Mouse (Mus musculus): ENCODE measurements around the gene Rasgef1b. TPM values are rescaled to one million over a fixed set of nuclear protein-coding genes. Genes with fewer than 3 reads are reported as not detected.
A peak's percentile ranks its signal among the peaks of the same experiment; 100 is the strongest.

Gene Rasgef1b
- polyA plus RNA-seq, 1 experiment from 2014 or later, result 12.0 TPM

- Histone ChIP-seq H3K9ac (no peak overlapping the region), H3K27me3 (replicated peaks) (no peaks in the 10 kb centered on the region), H3K36me3 (no peaks in the 10 kb centered on the region), H3K4me3 (replicated peaks) (no peak overlapping the region), H3K9me3 (no peaks in the 10 kb centered on the region), H3K4me2 (no peak overlapping the region), H3K4me1 (no peaks in the 10 kb centered on the region), H3K27ac (no peak overlapping the region)
- WGBS, result 44% methylated on average over 7 of the region's 7 CpGs
- ATAC-seq (ENCODE audit: insufficient read depth, low FRiP score, low read depth), result no peak; the same call in 1 of the 2 replicates
Observed at GRCm38 (mm10) chr5:99399855-99400626, 328.8 kb downstream of the Rasgef1b start.

GRCm38 (mm10) chr5:99398472-99399070, 330.3 kb downstream of the Rasgef1b start:
- peak; percentile 47; the same call in 1 of the 2 replicates for ATAC-seq (ENCODE audit: insufficient read depth, low FRiP score, low read depth)

GRCm38 (mm10) chr5:99394578-99394977, 334.3 kb downstream of the Rasgef1b start:
- no peak overlapping the region for H3K9ac ChIP-seq
- no peak for ATAC-seq (ENCODE audit: insufficient read depth, low FRiP score, low read depth)
- no peak overlapping the region for H3K4me2 ChIP-seq
- H3K27ac ChIP-seq, result no peak overlapping the region
- H3K27me3 ChIP-seq (replicated peaks), result no peaks in the 10 kb centered on the region
- H3K4me1 ChIP-seq, result no peaks in the 10 kb centered on the region
- no peaks in the 10 kb centered on the region for H3K36me3 ChIP-seq
- WGBS, result 91% methylated on average over 5 of the region's 5 CpGs
- no peaks in the 10 kb centered on the region for H3K9me3 ChIP-seq
- no peak overlapping the region for H3K4me3 ChIP-seq (replicated peaks)

More at GRCm38 (mm10) chr5:99398472-99399070, 330.3 kb downstream of the Rasgef1b start:
- Histone ChIP-seq H3K4me3 (replicated peaks) (no peak overlapping the region), H3K4me2 (no peak overlapping the region), H3K36me3 (no peaks in the 10 kb centered on the region), H3K4me1 (no peaks in the 10 kb centered on the region), H3K9me3 (no peaks in the 10 kb centered on the region), H3K27me3 (replicated peaks) (no peaks in the 10 kb centered on the region), H3K27ac (no peak overlapping the region), H3K9ac (no peak overlapping the region)
- WGBS, result 77% methylated on average over 5 of the region's 5 CpGs

- Histone ChIP-seq H3K27me3 (replicated peaks) (no peaks in the 10 kb centered on the region), H3K36me3 (no peaks in the 10 kb centered on the region), H3K9ac (no peak overlapping the region), H3K4me3 (replicated peaks) (no peak overlapping the region), H3K4me1 (peaks cover 5% of the 10 kb centered on the region; the same call in 1 of the 2 replicates), H3K27ac (no peak overlapping the region), H3K4me2 (no peak overlapping the region), H3K9me3 (no peaks in the 10 kb centered on the region)
- WGBS, result 49% methylated on average over 3 of the region's 3 CpGs
- no peak for ATAC-seq (ENCODE audit: insufficient read depth, low FRiP score, low read depth)
Observed at GRCm38 (mm10) chr5:99391525-99391924, 337.3 kb downstream of the Rasgef1b start.

GRCm38 (mm10) chr5:99390776-99391175, 338.1 kb downstream of the Rasgef1b start:
- Histone ChIP-seq H3K27ac (no peak overlapping the region), H3K4me3 (replicated peaks) (no peak overlapping the region), H3K4me1 (peaks cover 5% of the 10 kb centered on the region; the same call in 1 of the 2 replicates), H3K36me3 (no peaks in the 10 kb centered on the region), H3K4me2 (no peak overlapping the region), H3K9me3 (no peaks in the 10 kb centered on the region), H3K9ac (no peak overlapping the region), H3K27me3 (replicated peaks) (no peaks in the 10 kb centered on the region)
- WGBS, result 60% methylated on average over 7 of the region's 7 CpGs
- no peak for ATAC-seq (ENCODE audit: insufficient read depth, low FRiP score, low read depth)

- no peak overlapping the region for H3K4me3 ChIP-seq (replicated peaks)
- H3K9ac ChIP-seq, result no peak overlapping the region
- H3K27me3 ChIP-seq (replicated peaks), result no peaks in the 10 kb centered on the region
- peaks cover 5% of the 10 kb centered on the region; the same call in 1 of the 2 replicates for H3K4me1 ChIP-seq
- no peaks in the 10 kb centered on the region for H3K9me3 ChIP-seq
- no peak for ATAC-seq (ENCODE audit: insufficient read depth, low FRiP score, low read depth)
- H3K27ac ChIP-seq, result no peak overlapping the region
- 89% methylated on average over 3 of the region's 3 CpGs for WGBS
- no peaks in the 10 kb centered on the region for H3K36me3 ChIP-seq
- no peak overlapping the region for H3K4me2 ChIP-seq
Observed at GRCm38 (mm10) chr5:99390314-99390713, 338.6 kb downstream of the Rasgef1b start.

GRCm38 (mm10) chr5:99388585-99389250, 340.1 kb downstream of the Rasgef1b start:
- no peak for ATAC-seq (ENCODE audit: insufficient read depth, low FRiP score, low read depth)
- Histone ChIP-seq H3K27me3 (replicated peaks) (no peaks in the 10 kb centered on the region), H3K4me2 (no peak overlapping the region), H3K9me3 (no peaks in the 10 kb centered on the region), H3K9ac (no peak overlapping the region), H3K27ac (no peak overlapping the region), H3K4me1 (peaks cover 5% of the 10 kb centered on the region; the same call in 1 of the 2 replicates), H3K4me3 (replicated peaks) (no peak overlapping the region), H3K36me3 (no peaks in the 10 kb centered on the region)
- WGBS, result 78% methylated on average over 10 of the region's 10 CpGs

GRCm38 (mm10) chr5:99388131-99388530, 340.7 kb downstream of the Rasgef1b start:
- Histone ChIP-seq H3K36me3 (no peaks in the 10 kb centered on the region), H3K4me3 (replicated peaks) (no peak overlapping the region), H3K27ac (no peak overlapping the region), H3K4me2 (no peak overlapping the region), H3K9ac (no peak overlapping the region), H3K9me3 (no peaks in the 10 kb centered on the region), H3K4me1 (peaks cover 5% of the 10 kb centered on the region; the same call in 1 of the 2 replicates), H3K27me3 (replicated peaks) (no peaks in the 10 kb centered on the region)
- ATAC-seq (ENCODE audit: insufficient read depth, low FRiP score, low read depth), result no peak
- WGBS, result 72% methylated on average over 5 of the region's 5 CpGs

GRCm38 (mm10) chr5:99387185-99387981, 341.5 kb downstream of the Rasgef1b start:
- Histone ChIP-seq H3K27ac (peak overlapping the region; percentile 16; the same call in 1 of the 2 replicates), H3K4me1 (peaks cover 5% of the 10 kb centered on the region; the same call in 1 of the 2 replicates), H3K27me3 (replicated peaks) (no peaks in the 10 kb centered on the region), H3K4me2 (no peak overlapping the region), H3K36me3 (no peaks in the 10 kb centered on the region), H3K9ac (no peak overlapping the region), H3K9me3 (no peaks in the 10 kb centered on the region), H3K4me3 (replicated peaks) (no peak overlapping the region)
- WGBS, result 50% methylated on average over 17 of the region's 17 CpGs
- peak; percentile 75 for ATAC-seq (ENCODE audit: insufficient read depth, low FRiP score, low read depth)

GRCm38 (mm10) chr5:99386246-99386845, 342.5 kb downstream of the Rasgef1b start:
- H3K9ac ChIP-seq, result no peak overlapping the region
- H3K4me2 ChIP-seq, result no peak overlapping the region
- H3K4me1 ChIP-seq, result peaks cover 5% of the 10 kb centered on the region; the same call in 1 of the 2 replicates
- no peak overlapping the region for H3K27ac ChIP-seq
- H3K9me3 ChIP-seq, result no peaks in the 10 kb centered on the region
- H3K4me3 ChIP-seq (replicated peaks), result no peak overlapping the region
- WGBS, result 49% methylated on average over 14 of the region's 14 CpGs
- no peaks in the 10 kb centered on the region for H3K36me3 ChIP-seq
- no peak for ATAC-seq (ENCODE audit: insufficient read depth, low FRiP score, low read depth)
- H3K27me3 ChIP-seq (replicated peaks), result no peaks in the 10 kb centered on the region

GRCm38 (mm10) chr5:99385737-99386136, 343.1 kb downstream of the Rasgef1b start:
- Histone ChIP-seq H3K27ac (no peak overlapping the region), H3K4me2 (no peak overlapping the region), H3K36me3 (no peaks in the 10 kb centered on the region), H3K9me3 (no peaks in the 10 kb centered on the region), H3K4me3 (replicated peaks) (no peak overlapping the region), H3K27me3 (replicated peaks) (no peaks in the 10 kb centered on the region), H3K4me1 (peaks cover 7% of the 10 kb centered on the region; the same call in 1 of the 2 replicates), H3K9ac (no peak overlapping the region)
- ATAC-seq (ENCODE audit: insufficient read depth, low FRiP score, low read depth), result no peak
- 61% methylated on average over 8 of the region's 8 CpGs for WGBS
